Comparison of ENCODE assay signal across 12 mouse cellular contexts in genomic region chr1:79259726-79260125, GRCm38 (mm10).
"Had no signal": no experiment of that assay in that cellular context is flagged by ENCODE, and none has a peak within 500 bp of the region (broad histone marks: within the 10 kb centered on the region; RNA-seq: fewer than 3 reads in every experiment).

No protein-coding gene starts in this region.

- DNase-seq: lung, adult 18-20 months; lung, embryonic 14.5 days; lung, postnatal 10 days; lung, postnatal 4 days; midbrain, embryonic 14.5 days; retina, postnatal 1 day; right cerebral cortex, postnatal 25 days; right cerebral cortex, postnatal 4 days; spleen, adult 18-20 months; thymus, adult 2 months; thymus, postnatal 25 days; thymus, postnatal 4 days had no signal
